Mouse (Mus musculus) neural tube, embryonic 12.5 days (tissue): ENCODE results near the gene CK137956. TPM values are rescaled to one million over a fixed set of nuclear protein-coding genes. Genes with fewer than 3 reads are reported as not detected.

ENCODE experiments used
- ATAC-seq: fragments of 200-750 bp; cut with Nextera tagmentation; 2 replicates; pipeline ENCODE4 v1.8.0; 2017; ENCODE audit warnings: low read depth, mild to moderate bottlenecking, moderate TSS enrichment, moderate library complexity; ENCODE audit not compliant: low FRiP score
- H3K27ac ChIP-seq: fragments of 300-500 bp; sonication (generic); 2 replicates; pipeline ENCODE4 v1.5.1; 2016
- H3K27me3 ChIP-seq: fragments of 300-500 bp; sonication (generic); replicated peaks from 2 replicates; pipeline ENCODE4 v1.6.1; 2016; ENCODE audit warnings: mild to moderate bottlenecking
- H3K36me3 ChIP-seq: fragments of 300-500 bp; sonication (generic); 2 replicates; pipeline ENCODE4 v1.6.1; 2016; ENCODE audit warnings: mild to moderate bottlenecking
- H3K4me1 ChIP-seq: fragments of 300-500 bp; sonication (generic); 2 replicates; pipeline ENCODE4 v1.6.1; 2016
- H3K4me2 ChIP-seq: fragments of 300-500 bp; sonication (generic); replicated peaks from 2 replicates; pipeline ENCODE4 v1.6.1; 2016; ENCODE audit warnings: mild to moderate bottlenecking
- H3K4me3 ChIP-seq: fragments of 300-500 bp; sonication (generic); 2 replicates; pipeline ENCODE4 v1.5.1; 2016
- H3K9ac ChIP-seq: fragments of 300-500 bp; sonication (generic); 2 replicates; pipeline ENCODE4 v1.6.1; 2016; ENCODE audit warnings: mild to moderate bottlenecking
- H3K9me3 ChIP-seq: fragments of 300-500 bp; sonication (generic); 2 replicates; pipeline ENCODE4 v1.6.1; 2016; ENCODE audit warnings: mild to moderate bottlenecking
- WGBS: fragments of 180-500 bp; shearing (Covaris S2); methylation state at CpG from one replicate; pipeline ENCODE4 v1.1.7; 2016; 5-methylcytosine and 5-hydroxymethylcytosine counted together
- polyA plus RNA-seq: library from polyadenylated mRNA; unstranded; fragments of >200 nt; fragmentation: Nextera tagmentation; extraction: Ambion mirVana; gene quantifications from 2 replicates; pipeline ENCODE4 v1.2.1, GENCODE M21; 2016

The CK137956 gene
- polyA plus RNA-seq = 0.24 and 0.31 TPM in 2 replicates

- Histone ChIP-seq H3K36me3 (no peaks in the 10 kb centered on the region), H3K4me3 (no peak within 1 kb of the TSS)
- ATAC-seq = no peak; the same call in 1 of the 2 replicates
These were observed at the start of gene CK137956 for GRCm38 (mm10) chr4:127970901-127971868. Gene CK137956 (minus strand): TSS chr4:127970951.

GRCm38 (mm10) chr4:128019465-128019864, 48.7 kb upstream of the CK137956 start:
- no peak overlapping the region for H3K4me2 ChIP-seq
- H3K9ac ChIP-seq = no peak overlapping the region
- ATAC-seq = no peak
- H3K27me3 ChIP-seq = no peaks in the 10 kb centered on the region
- no peaks in the 10 kb centered on the region for H3K9me3 ChIP-seq
- WGBS = 83% methylated on average over 2 of the region's 2 CpGs
- H3K4me3 ChIP-seq = no peak overlapping the region
- no peaks in the 10 kb centered on the region for H3K36me3 ChIP-seq
- H3K4me1 ChIP-seq = no peaks in the 10 kb centered on the region
- H3K27ac ChIP-seq = no peak overlapping the region

More at GRCm38 (mm10) chr4:127970901-127971868, at the start of gene CK137956:
- peaks cover 8% of the 10 kb centered on the region; the same call in 1 of the 2 replicates for H3K4me1 ChIP-seq
- 5% methylated on average over 39 of the region's 39 CpGs for WGBS
- no peak within 1 kb of the TSS for H3K9ac ChIP-seq
- H3K27me3 ChIP-seq = peaks cover 32% of the 10 kb centered on the region
- peak within 1 kb of the TSS; percentile 39 for H3K4me2 ChIP-seq
- H3K9me3 ChIP-seq = no peaks in the 10 kb centered on the region
- no peak within 1 kb of the TSS for H3K27ac ChIP-seq

- Histone ChIP-seq H3K36me3 (no peaks in the 10 kb centered on the region), H3K4me3 (no peak overlapping the region), H3K9ac (no peak overlapping the region), H3K9me3 (no peaks in the 10 kb centered on the region), H3K27me3 (no peaks in the 10 kb centered on the region), H3K4me1 (no peaks in the 10 kb centered on the region), H3K4me2 (no peak overlapping the region), H3K27ac (no peak overlapping the region)
- ATAC-seq = no peak
- 77% methylated on average over 3 of the region's 3 CpGs for WGBS
These were observed 34.2 kb upstream of the CK137956 start for GRCm38 (mm10) chr4:128004797-128005452.

- Histone ChIP-seq H3K9ac (no peak overlapping the region), H3K4me1 (no peaks in the 10 kb centered on the region), H3K36me3 (no peaks in the 10 kb centered on the region), H3K4me2 (no peak overlapping the region), H3K4me3 (no peak overlapping the region), H3K27ac (no peak overlapping the region), H3K9me3 (no peaks in the 10 kb centered on the region), H3K27me3 (no peaks in the 10 kb centered on the region)
- no peak for ATAC-seq
- WGBS = 81% methylated on average over 4 of the region's 4 CpGs
These were observed 31.9 kb upstream of the CK137956 start for GRCm38 (mm10) chr4:128002638-128003101.

GRCm38 (mm10) chr4:127999281-127999680, 28.5 kb upstream of the CK137956 start:
- Histone ChIP-seq H3K4me3 (no peak overlapping the region), H3K27ac (no peak overlapping the region), H3K9ac (no peak overlapping the region), H3K4me1 (no peaks in the 10 kb centered on the region), H3K9me3 (no peaks in the 10 kb centered on the region), H3K27me3 (no peaks in the 10 kb centered on the region), H3K4me2 (no peak overlapping the region), H3K36me3 (no peaks in the 10 kb centered on the region)
- ATAC-seq = no peak
- 80% methylated on average over 3 of the region's 3 CpGs for WGBS

GRCm38 (mm10) chr4:127989347-127989995, 18.7 kb upstream of the CK137956 start:
- no peak overlapping the region for H3K27ac ChIP-seq
- peak overlapping the region; percentile 66 for H3K4me3 ChIP-seq
- no peaks in the 10 kb centered on the region for H3K9me3 ChIP-seq
- no peaks in the 10 kb centered on the region for H3K36me3 ChIP-seq
- H3K9ac ChIP-seq = peak overlapping the region; percentile 81; the same call in 1 of the 2 replicates
- peaks cover 55% of the 10 kb centered on the region for H3K27me3 ChIP-seq
- peaks cover 20% of the 10 kb centered on the region for H3K4me1 ChIP-seq
- peak overlapping the region; percentile 80 for H3K4me2 ChIP-seq
- ATAC-seq = no peak
- WGBS = 9% methylated on average over 18 of the region's 18 CpGs

- H3K4me2 ChIP-seq = peak overlapping the region; percentile 80
- peaks cover 59% of the 10 kb centered on the region for H3K27me3 ChIP-seq
- peak overlapping the region; percentile 66 for H3K4me3 ChIP-seq
- H3K27ac ChIP-seq = no peak overlapping the region
- peak overlapping the region; percentile 81 for H3K9ac ChIP-seq
- under 1% methylated on average over 39 of the region's 39 CpGs for WGBS
- H3K4me1 ChIP-seq = peaks cover 20% of the 10 kb centered on the region
- H3K9me3 ChIP-seq = no peaks in the 10 kb centered on the region
- H3K36me3 ChIP-seq = no peaks in the 10 kb centered on the region
- ATAC-seq = peak; percentile 30; the same call in 1 of the 2 replicates
These were observed 17.9 kb upstream of the CK137956 start for GRCm38 (mm10) chr4:127988526-127989180.

- H3K9me3 ChIP-seq = no peaks in the 10 kb centered on the region
- H3K36me3 ChIP-seq = no peaks in the 10 kb centered on the region
- no peak within 1 kb of the TSS for H3K27ac ChIP-seq
- peak within 1 kb of the TSS; percentile 80 for H3K4me2 ChIP-seq
- H3K4me1 ChIP-seq = peaks cover 20% of the 10 kb centered on the region
- peak within 1 kb of the TSS; percentile 81 for H3K9ac ChIP-seq
- peak within 1 kb of the TSS; percentile 66 for H3K4me3 ChIP-seq
- peaks cover 60% of the 10 kb centered on the region for H3K27me3 ChIP-seq
- WGBS = under 1% methylated on average over 60 of the region's 65 CpGs
- ATAC-seq = 0 out of 2 replicates have a peak, but pooled peaks have one; percentile 10
These were observed 17.2 kb upstream of the CK137956 start, which contains the start of gene Csmd2 for GRCm38 (mm10) chr4:127987784-127988455. Gene Csmd2 (plus strand): TSS chr4:127987857.

- 4% methylated on average over 10 of the region's 10 CpGs for WGBS
- H3K4me3 ChIP-seq = peak overlapping the region; percentile 66
- peaks cover 20% of the 10 kb centered on the region for H3K4me1 ChIP-seq
These were observed 16.5 kb upstream of the CK137956 start for GRCm38 (mm10) chr4:127987270-127987669.

GRCm38 (mm10) chr4:127986491-127987075, 15.8 kb upstream of the CK137956 start:
- peak; percentile 42 for ATAC-seq
- H3K36me3 ChIP-seq = no peaks in the 10 kb centered on the region
- H3K4me2 ChIP-seq = peak overlapping the region; percentile 80
- no peak overlapping the region for H3K27ac ChIP-seq
- peak overlapping the region; percentile 33; the same call in 1 of the 2 replicates for H3K9ac ChIP-seq
- H3K27me3 ChIP-seq = peaks cover 63% of the 10 kb centered on the region
- H3K4me3 ChIP-seq = peak overlapping the region; percentile 66
- H3K9me3 ChIP-seq = no peaks in the 10 kb centered on the region
- WGBS = 2% methylated on average over 25 of the region's 25 CpGs
- H3K4me1 ChIP-seq = peaks cover 20% of the 10 kb centered on the region

More at GRCm38 (mm10) chr4:127987270-127987669, 16.5 kb upstream of the CK137956 start:
- no peaks in the 10 kb centered on the region for H3K36me3 ChIP-seq
- H3K9ac ChIP-seq = peak overlapping the region; percentile 33; the same call in 1 of the 2 replicates
- no peak for ATAC-seq
- peaks cover 63% of the 10 kb centered on the region for H3K27me3 ChIP-seq
- H3K4me2 ChIP-seq = peak overlapping the region; percentile 80
- no peak overlapping the region for H3K27ac ChIP-seq
- H3K9me3 ChIP-seq = no peaks in the 10 kb centered on the region
